Mouse (Mus musculus): ENCODE results near the gene Tnrc6b.

GRCm38 (mm10) chr15:80688536-80688935 is 22.6 kb upstream of the Tnrc6b start:
- TF ChIP-seq CTCF (IDR thresholded peaks at IDR 0.05; ENCODE audit: low read depth, low read length) (no peak), POLR2A (IDR thresholded peaks at IDR 0.05; ENCODE audit: insufficient read depth, low read length) (no peak)

All from ES-Bruce4 (cell line).